Mouse (Mus musculus): ENCODE data around the gene Abcd3.

GRCm38 (mm10) chr3:121815549-121816235 lies 590 bp upstream of the Abcd3 start:
- no peak for TF ChIP-seq CTCF (IDR thresholded peaks at IDR 0.05)
- TF ChIP-seq EP300 (IDR thresholded peaks at IDR 0.05): no peak

All from lung, postnatal 0 days (tissue).